Mouse (Mus musculus): ENCODE measurements around the gene Rabl6. TPM values are rescaled to one million over a fixed set of nuclear protein-coding genes. Genes with fewer than 3 reads are reported as not detected.

Gene Rabl6
- total RNA-seq, 2 experiments from 2014 or later, result 70.0 to 88.5 TPM

DNA sequence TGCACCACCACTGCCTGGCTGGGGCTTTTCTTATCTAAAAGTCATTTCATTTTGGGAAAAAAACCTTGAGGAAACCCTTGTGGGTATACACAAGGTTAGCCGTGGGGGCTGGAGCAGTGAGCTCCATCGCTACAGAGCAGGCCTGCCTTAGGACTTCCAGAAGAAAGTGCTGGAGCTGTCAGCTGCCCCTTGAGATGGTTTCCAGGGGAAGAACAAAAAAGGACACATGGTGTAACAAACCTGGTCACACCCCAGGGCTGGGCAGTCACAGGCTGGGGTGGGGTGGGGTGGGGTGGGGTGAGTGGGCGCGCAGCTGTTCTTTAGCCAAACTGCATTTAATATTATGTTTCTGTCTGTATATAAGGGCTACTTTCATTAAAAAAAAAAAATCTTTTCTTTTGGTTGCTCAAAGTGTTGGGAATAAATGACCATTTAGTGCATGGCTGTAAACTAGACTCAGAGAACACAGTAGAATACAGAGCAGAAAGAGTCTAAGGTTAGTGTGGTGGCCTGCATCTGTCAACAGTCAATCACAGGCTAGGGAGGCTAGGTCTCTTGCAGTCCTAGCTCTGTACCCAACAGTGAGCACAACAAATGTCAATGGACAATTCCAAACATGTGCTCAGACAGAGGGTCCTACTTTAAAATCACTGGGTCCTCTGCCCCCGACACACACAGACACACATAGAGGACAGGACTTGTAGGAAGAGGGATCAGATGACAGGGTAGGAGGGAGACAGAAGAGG is 11.4 kb downstream of the Rabl6 start:
- no peak for DNase-seq

DNA sequence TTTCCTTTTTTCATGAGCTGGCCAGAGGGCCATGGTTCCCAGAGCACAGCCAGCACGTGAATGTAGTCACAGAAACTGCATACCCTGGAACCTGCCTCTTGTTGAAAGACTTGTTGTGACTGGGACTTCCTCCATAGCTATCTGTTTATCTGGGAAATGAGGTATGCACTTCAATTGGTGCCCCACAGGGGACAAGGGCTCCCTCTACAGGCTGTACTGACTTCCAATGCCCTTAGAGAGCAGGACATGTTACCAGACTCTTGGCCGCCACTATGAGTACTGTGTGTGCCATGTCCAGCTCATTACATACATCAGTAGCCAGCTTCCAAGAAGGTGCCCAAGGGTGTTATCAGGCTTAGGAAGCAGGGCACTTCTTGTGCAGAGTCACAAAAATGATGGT is 16.5 kb downstream of the Rabl6 start:
- DNase-seq, result peak; percentile 50

DNA sequence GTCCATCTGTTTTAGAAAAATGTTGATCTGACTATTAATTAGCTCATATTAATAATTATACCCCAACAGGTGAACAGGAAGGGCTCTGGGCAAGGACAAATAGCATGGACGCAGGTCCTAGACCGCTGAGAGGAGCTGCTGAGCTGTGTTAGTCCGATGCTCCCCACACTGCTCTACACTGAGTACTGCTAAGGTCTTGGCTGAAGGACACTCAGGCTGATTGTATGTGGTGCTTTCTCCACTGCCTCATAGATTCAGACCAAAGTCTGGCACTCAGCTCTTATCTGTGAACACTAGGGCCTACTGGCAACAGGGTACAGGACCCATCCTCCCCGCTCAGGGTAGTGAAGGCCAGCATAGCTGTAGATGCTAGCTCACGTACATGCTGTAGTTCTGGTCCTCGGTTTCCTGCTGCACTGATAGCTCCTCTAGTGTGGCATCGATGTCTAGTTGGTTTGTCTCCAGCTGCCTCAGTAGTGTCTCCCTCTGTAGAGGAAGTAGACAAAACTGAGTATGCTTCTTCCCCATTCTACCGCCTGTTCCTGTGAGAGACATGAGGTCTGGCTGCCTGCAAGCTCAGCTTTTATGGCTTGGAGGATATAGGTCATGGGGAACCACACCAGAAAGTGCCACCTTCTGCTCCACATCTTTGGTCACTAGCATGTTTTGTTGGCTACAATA is 20.0 kb downstream of the Rabl6 start:
- no peak for DNase-seq

DNA sequence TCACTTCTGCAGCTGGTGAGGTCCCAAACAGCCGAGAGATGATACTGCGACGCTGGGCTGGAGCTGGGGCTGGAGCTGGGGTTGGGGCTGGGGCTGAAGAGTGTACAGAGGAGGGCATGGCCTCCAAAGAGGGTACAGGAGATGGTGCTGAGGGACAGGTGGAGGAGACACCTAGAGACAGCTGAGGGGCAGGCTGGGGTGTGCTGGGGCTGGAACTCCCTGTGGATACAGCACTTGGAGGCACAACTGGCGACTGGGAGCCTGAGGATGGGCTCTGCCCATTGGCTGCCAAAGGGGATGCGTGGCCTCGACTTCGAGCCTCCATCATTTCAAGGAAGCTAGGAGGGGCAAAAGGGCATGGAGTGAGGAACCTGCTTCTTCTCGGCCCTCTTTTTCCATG is 21.0 kb downstream of the Rabl6 start:
- no peak for DNase-seq

DNA sequence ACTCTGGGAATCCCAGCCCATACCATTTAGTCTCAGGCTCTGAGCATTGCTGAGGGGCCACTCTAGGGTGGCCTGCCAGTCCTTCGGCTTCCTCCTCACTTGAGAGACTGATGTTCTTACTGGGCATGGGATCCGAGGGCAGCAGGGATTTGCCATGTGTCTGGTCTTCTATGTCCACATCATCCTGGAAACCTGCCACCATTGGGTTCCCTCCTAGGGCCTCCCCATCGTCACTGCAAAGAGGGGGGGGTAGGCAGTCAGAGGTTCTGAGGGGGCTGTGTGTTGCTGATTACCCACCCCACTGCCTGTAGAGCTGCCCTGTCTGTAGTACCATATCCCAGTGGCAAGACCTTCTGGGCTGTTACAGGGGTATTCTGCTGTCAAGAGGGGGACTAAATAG is 22.7 kb downstream of the Rabl6 start:
- peak; percentile 14 for DNase-seq

DNA sequence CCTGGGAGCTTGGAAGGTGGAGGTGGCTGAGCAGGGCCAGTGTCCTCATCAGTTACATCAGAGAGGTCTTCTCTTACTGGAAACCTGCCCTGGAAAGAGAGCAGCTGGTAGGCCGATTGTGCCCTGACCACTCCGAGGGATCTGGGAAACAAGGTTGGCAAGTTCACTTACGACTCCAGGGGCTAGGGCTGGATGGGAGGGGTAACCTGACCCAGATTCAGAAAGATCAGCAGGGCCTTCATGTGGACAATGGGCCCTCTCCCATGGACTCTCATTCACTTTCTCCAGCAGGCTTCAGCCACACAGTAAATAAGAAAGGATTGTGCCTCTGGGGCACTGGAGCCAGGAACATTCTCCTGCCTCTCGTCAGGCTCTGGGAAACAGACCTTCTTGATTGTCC is 23.5 kb downstream of the Rabl6 start:
- no peak for DNase-seq

DNA sequence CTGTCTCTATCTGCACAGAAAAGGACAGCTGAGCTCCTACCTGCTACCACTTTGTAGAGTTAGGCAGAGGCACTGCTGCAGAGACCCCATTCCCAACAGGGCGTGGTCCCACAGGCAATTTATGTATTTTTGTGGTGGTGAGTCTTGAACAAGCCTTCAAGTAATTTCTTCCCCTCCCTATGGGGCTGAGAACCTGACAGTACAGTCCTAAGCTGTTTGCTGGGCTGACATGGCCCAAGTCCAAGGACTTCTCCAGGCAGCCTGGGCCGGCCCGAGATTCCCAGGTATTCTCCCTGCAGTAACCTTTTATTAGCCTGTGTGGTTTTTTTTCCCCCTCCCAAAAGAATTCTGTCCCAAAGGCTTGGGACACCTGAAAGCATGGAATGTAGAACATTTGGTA is 24.2 kb downstream of the Rabl6 start:
- DNase-seq, result peak; percentile 27

DNA sequence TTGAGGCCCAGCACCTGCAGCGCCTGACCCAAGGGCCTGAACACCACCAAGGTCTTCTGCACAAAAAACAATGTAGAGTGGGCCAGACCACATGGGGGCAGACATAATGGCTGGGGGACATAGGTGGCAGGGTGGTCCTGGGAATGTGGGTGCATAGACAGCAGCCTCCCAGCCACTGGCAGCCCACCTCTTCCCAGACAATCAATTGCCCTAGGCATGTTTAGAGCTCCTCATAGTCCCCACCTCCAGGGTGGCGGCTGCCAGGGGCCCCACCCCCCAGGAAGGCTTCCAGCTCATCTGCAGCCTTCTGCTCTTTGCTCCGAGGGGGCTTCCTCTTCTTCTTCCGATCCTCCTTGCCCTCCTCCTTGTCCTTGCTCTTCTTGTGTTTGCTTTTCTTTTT is 24.8 kb downstream of the Rabl6 start:
- peak; percentile 22 for DNase-seq

DNA sequence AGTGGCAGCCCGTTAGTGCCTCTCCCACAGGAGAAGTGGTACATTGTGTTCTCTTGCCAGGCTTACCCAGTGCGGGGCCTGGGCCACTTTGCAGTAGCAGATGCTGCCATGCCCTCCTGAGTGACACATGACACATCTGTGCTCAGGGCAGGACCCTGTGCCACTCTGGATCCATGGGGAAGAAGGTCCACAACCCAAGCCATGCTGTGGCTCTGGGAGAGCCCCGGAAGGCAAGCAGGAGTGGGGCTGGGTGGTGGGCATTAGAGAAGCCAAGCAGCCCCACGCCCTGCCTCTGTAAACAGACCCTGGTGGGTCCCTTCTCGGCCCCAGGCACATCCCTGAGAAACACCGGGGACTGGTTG is 25.2 kb downstream of the Rabl6 start:
- DNase-seq, result peak; percentile 24

DNA sequence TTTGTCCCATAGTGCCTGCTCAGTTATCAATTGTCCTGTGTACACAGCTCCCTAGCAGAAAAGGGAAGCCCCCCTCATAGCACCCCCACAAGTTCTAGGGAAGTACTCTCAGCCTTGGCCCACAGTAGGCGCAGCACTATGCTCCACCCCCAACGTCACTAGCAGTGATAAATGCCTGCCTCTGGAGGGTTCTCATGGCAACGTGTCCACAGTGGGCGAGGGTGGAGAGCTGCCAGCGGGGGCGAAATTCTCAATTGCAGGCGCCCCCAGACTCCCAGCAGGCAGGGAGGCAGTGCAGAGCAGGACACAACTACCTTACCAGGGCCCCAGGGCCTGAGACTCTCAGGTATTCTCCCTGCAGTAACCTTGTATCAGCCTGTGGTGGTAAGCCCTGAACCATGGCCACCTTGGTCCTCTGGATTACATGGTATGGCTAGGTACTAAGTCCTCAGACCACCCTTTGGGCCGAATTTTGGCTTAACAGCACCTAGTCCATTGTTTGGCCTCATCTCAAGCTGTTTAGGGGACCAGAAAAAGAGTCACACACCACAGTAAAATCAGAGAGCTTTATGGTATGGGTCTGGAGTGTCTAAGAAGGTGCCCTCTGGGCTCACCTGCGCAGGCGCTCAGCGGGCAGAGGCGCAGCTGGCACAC is 25.7 kb downstream of the Rabl6 start:
- DNase-seq, result peak; percentile 57

DNA sequence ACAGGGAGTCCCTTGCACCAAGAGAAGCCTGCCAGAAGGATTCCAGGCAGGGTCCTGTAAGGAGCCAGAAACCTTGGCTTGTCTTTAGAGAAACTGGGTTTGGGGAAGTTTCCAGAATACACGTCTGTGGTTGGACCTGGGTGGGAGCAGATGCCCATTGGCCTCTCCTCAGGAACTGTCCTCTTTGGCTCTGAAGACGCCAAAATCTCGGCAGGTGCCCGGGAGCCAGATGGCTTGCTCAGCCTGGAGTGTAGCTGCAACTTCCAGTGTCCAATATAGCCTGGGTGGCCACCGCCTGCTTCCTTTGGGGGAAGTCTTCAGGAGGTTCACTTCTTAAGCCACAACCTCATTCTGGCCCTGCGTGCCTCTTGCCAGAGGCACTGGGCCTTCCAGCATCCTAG is 26.4 kb downstream of the Rabl6 start:
- DNase-seq, result peak; percentile 26

DNA sequence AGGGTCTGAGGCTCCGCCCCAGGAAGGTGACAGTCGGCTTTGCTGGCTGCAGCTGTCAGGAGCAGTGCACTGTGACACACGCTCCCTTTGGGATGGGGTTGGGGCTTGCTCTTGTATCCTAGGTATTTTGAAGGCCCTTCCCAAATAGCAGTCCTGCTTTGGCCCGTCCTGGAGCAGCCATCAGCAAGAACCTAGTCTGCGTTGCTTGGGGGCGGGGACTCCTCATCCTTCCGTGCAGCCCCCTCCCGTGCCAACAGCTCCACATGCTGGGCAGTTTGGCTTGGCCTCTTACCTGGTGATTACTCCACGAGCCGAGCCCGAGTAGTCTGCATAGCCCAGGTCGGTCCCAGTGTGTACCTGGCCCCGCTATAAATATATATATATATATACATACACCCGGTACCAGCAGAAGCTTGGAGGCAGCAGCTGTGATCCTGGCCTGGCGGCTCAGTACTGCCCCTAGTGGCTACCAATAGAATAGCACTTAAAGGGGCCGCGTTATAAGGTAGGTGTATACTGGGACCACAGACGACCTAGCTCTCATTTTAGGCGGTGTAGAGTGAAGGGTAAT is 26.9 kb downstream of the Rabl6 start, which contains the start of gene Ajm1:
Gene Ajm1, minus strand, starts transcription at position 464 of the 571 bp plus-strand sequence.
- peak; percentile 73 for DNase-seq

DNA sequence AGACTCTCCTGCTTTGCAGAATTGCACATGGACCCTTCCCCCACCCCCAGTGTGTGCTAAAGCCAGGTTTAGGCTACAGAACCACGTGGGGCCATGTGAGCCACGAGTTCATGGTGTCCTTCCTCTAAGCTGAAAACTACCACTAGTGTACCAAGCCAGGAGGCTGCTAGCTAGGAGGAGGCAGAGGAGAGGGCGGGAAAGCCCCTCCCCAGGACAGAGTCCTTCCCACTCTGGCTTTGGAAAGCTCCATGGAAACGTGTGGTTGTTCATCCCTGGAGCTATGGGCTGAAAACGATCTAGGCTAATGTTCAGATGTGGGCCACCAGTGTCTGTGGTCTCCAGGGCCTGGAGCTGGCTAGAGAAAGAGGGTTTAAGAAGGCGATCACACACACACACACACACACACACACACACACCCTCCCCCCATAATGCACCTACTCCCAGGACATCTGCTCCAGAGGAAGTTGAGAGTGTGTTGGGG is 27.7 kb downstream of the Rabl6 start:
- DNase-seq, result no peak

DNA sequence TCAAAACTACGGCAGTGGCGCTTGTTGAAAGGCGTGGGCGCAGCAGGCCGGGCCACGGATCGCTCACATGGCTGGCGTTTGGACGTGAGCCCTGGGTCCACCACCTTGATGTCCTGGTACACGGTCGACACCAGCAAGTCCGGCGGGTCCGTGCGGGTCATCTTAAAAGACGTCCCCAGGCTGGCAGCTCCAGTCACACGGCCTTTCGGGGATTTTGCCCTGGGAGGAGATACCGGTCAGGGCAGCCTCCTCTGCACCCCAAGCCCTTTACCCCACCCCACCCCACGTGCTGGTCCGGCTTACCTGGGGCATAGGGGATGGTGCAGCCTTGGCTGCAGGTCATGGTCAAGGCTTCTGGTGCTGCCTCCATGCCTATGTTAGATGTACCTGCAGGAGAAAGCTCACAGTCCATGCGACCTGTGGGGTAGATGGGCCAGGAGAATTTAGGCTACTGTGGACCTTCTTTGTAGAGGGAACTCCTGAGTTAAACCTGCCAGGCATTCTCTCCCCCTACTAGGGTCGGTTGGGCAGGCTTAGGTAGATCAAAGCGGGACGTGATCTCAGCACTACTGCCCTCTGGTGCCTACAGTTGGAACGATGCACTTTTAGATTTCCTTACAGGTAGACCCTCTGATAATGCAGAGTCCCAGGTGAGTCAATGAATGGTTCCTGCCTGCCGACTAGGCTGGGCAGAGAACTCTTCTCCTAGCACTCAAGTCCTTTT is 28.4 kb downstream of the Rabl6 start:
- peak; percentile 50 for DNase-seq

DNA sequence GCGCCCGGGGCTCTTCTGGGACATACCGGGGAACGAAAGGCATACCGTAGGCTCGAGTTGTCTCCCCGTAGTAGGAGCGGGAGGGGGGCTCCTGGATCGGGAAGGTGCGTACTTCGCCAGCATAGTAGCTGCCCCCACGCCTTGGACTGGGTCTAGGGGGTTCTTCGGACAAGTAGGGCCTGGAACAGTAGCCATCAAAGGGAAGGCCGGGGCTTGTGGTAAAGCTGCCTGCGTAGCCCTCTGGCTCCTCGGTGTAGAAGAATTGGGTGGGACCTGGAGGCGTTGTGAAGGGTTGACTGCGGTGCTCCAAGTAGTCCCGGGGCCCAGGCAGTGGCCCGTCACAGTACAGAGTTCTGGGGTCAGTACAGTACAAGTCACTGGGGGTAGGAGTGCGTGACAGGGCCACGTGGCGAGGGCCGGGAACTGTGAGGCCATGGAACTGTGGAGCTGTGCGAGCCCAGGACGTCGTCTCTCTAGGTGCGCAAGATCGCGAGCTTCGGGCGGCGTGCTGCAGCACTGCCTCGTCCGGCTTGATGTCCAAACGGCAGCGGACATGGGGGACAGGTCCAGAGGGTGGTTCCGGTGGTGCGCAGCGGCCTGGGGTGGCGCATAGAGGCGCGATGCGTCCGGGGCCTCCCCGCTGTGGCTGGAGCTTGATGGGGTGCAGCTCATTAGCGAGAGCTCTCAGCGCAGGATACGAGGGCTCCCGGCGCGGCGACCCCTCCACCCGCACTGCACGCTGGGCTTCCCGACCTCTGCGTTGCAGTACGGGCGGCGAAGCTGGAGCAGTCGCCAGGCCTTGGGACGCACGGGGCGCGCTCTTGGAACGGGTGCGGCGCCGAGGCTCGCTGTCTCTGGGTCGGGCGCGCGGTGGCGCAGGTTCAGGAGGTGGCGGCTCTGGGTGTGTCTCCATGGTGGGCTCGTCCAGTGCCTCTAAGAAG is 29.3 kb downstream of the Rabl6 start:
- DNase-seq, result peak; percentile 24

DNA sequence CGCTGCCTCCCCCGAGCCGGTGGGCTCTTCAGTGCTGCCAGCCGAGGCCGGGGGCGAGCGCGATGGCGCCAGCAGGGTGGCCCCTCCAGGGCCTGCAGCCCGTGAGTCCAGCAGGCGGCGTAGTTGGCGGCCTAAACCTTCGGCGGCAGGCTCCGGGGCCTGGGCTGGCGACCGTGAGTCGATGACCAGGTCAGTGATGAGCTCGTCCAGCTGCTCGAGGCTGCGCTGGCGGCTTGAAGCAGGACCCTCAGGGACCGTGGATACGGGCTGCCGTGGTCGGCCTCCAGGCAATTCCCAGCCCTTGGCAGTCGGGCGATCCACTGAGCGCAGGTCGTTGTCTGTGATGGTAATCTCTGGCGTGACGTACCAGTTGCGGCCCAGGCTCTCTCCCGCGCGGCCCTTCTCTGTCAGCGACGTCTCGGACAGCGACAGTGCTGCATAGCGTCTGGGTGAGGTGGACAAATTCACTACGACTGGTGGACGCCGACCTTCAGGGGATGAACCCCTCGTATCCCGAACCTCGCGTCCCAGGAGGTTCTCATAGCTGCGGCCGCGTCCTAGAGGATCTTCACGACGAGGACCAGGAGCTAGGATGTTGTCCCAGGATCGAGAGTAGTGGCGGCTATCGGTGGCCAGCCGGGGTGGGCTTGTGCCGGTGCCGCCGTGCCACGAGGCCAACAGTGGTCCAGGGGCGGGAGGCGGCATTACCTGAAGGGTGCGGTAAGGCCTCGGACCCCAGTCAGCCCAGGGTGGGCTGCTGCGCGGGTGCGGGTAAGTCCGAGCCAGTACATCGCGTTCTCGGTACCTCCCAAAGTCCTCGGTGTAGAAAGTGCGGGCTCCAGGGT is 30.1 kb downstream of the Rabl6 start:
- peak; percentile 29 for DNase-seq

DNA sequence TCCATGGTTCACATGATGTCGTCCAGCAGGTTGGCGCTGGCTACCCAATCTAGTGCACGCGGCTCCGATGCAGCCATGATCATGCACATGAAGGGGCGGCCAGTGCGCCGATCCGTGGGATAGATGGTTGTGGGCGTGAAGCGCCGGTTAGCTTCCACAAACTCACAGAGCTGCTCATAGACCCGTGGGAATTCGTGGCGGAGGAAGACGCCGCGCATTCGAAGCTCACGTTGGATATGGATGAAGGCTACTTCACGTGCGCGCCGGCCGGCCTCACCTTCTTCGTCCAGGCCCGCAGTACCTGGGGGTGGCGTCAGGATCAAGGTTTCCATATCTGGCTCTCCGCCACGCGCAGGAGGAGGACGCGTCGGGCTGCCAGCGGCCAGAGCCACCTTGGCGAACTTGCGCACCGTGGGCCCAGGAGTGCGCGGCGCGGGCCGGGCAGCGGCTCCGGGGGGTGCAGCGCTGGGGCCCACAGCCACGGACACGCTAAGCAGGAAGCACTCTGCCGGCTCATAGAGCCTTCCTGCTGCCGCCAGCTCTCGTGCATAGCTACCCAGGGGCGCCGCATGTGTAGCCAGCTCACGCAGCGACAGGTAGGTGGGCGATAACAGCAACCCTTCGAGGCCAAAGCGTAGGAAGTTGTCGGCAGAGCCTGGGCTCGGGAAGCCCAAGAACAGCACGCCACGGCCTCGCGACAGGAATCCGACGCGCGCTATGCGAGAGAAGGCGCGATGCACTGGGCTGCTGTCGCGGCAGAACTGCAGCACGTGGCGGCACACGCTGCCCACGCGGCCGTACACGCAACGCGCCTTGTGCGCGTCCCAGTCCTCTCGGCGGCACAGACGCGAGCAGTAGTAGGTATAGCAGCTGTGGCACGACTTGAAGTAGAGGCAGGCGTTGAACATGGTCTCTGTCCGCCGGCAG is 31.1 kb downstream of the Rabl6 start:
- DNase-seq, result peak; percentile 13

DNA sequence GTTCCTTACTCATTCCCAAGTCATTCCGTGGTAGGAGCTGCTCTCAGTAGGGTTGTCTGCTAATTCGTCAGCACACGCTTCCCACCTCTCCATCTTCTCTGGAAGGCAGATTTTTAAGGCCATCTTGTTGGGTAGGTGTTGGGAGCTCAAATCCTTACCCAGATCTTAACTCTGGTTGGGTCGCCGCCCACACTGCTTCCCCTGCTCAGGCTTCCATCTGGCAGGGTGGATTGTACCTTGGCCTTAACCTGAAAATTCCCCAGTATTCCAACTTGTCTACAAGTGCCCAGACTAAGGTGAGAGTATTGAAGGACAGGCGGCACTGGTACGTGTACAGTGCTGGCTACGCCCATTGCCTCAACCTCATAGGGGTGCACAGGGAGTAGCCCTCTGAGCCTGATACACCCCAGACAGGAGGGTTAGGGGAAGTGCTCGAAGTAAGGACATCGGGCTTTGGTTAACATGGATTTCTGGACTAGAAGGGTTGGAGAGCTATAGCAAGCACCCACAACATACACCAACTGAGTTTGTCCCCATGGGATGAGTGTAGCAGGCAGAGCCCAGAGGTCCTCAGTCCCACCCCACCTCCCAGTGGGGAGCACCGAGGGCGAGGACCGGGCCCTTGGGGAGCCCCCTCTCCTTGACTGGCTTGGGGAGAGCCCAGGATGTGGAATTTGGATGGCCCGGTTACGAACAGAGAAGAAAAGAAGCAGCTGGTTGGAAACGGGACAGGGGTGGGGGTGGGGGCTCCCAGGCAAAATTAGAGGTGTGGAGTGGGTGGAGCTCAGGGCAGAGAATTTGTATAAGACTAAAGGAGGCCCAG is 32.1 kb downstream of the Rabl6 start:
- peak; percentile 9 for DNase-seq

Data from adrenal gland, postnatal 10 days (tissue).